Mouse (Mus musculus) monocyte, adult 2 months (primary cell): ENCODE data around the gene Gm13696.

Experiments used
- DNase-seq, 2 experiments: peaks; one replicate each; pipeline ENCODE4 v3.0.0; 2022; ENCODE audit warnings: low spot score in 2 of 2, low read depth in 1 of 2

Gene Gm13696

GRCm38 (mm10) chr2:84023319-84023718, 50.4 kb downstream of the Gm13696 start:
- DNase-seq: no peak
